Mouse (Mus musculus) intestine, postnatal 0 days (tissue): Measurements from ENCODE around the gene Acot7. TPM values are rescaled to one million over a fixed set of nuclear protein-coding genes. Genes with fewer than 3 reads are reported as not detected.
"Not testable (repeated sequence)": the region's sequence is repeated elsewhere in the genome, so short reads cannot be mapped to it uniquely, and the experiment has no call there.

Source experiments
- ATAC-seq: fragments of 200-750 bp; cut with Nextera tagmentation; 2 replicates; pipeline ENCODE4 v1.8.0; 2017; ENCODE audit warnings: mild to moderate bottlenecking, moderate TSS enrichment, moderate library complexity
- H3K27ac ChIP-seq: fragments of 300-500 bp; sonication (generic); 2 replicates; pipeline ENCODE4 v1.5.1; 2014; ENCODE audit warnings: mild to moderate bottlenecking, low read depth, low read length, moderate library complexity
- H3K27me3 ChIP-seq: fragments of 300-500 bp; sonication (generic); replicated peaks from 2 replicates; pipeline ENCODE4 v1.6.1; 2014; ENCODE audit warnings: low read length, mixed read lengths; ENCODE audit not compliant: control insufficient read depth, insufficient read depth
- H3K36me3 ChIP-seq: fragments of 300-500 bp; sonication (generic); 2 replicates; pipeline ENCODE4 v1.6.1; 2014; ENCODE audit warnings: mild to moderate bottlenecking, moderate library complexity; ENCODE audit not compliant: control insufficient read depth, insufficient read depth
- H3K4me1 ChIP-seq: fragments of 300-500 bp; sonication (generic); replicated peaks from 2 replicates; pipeline ENCODE4 v1.6.1; 2014; ENCODE audit warnings: antibody characterized with exemption, low read length, mixed read lengths; ENCODE audit not compliant: control insufficient read depth, insufficient read depth
- H3K4me2 ChIP-seq: fragments of 300-500 bp; sonication (generic); replicated peaks from 2 replicates; pipeline ENCODE4 v1.6.1; 2014; ENCODE audit warnings: low read depth, mild to moderate bottlenecking, moderate library complexity
- H3K4me3 ChIP-seq: fragments of 300-500 bp; sonication (generic); 2 replicates; pipeline ENCODE4 v1.5.1; 2014; ENCODE audit warnings: low read depth, low read length
- H3K9ac ChIP-seq: fragments of 300-500 bp; sonication (generic); 2 replicates; pipeline ENCODE4 v1.6.1; 2014; ENCODE audit warnings: mild to moderate bottlenecking, low read depth, low read length
- H3K9me3 ChIP-seq: fragments of 300-500 bp; sonication (generic); 2 replicates; pipeline ENCODE4 v1.6.1; 2016; ENCODE audit warnings: mixed run types; ENCODE audit not compliant: control insufficient read depth
- CTCF ChIP-seq: sonication (generic); IDR thresholded peaks from 2 replicates; pipeline ENCODE4 v1.5.1; 2016; ENCODE audit warnings: low read depth, mild to moderate bottlenecking, control low read depth, antibody characterized with exemption, moderate library complexity
- WGBS: fragments of 180-500 bp; shearing (Covaris S2); extraction: QIAGEN DNeasy Blood & Tissue Kit; methylation state at CpG from one replicate; pipeline ENCODE4 v1.1.7; 2014; 5-methylcytosine and 5-hydroxymethylcytosine counted together
- polyA plus RNA-seq: library from polyadenylated mRNA; unstranded; fragments of >200 nt; fragmentation: Nextera tagmentation; extraction: Ambion mirVana; gene quantifications from 2 replicates; pipeline ENCODE4 v1.2.1, GENCODE M21; 2015

Gene Acot7
- polyA plus RNA-seq, 1 experiment from 2014 or later: 28.7 TPM

- Histone ChIP-seq H3K4me2 (no peak overlapping the region), H3K4me3 (no peak overlapping the region), H3K27me3 (no peaks in the 10 kb centered on the region), H3K27ac (0 out of 2 replicates have a peak overlapping the region, but pooled peaks have one; percentile 21), H3K9ac (no peak overlapping the region), H3K36me3 (peaks cover 5% of the 10 kb centered on the region; the same call in 1 of the 2 replicates), H3K4me1 (0 out of 2 replicates have a peak, but pooled peaks cover 7% of the 10 kb centered on the region), H3K9me3 (no peaks in the 10 kb centered on the region)
- no peak for TF ChIP-seq CTCF
- 88% methylated on average over 13 of the region's 13 CpGs for WGBS
- no peak for ATAC-seq
Measured at GRCm38 (mm10) chr4:152226901-152227486, 49.1 kb downstream of the Acot7 start.

DNA sequence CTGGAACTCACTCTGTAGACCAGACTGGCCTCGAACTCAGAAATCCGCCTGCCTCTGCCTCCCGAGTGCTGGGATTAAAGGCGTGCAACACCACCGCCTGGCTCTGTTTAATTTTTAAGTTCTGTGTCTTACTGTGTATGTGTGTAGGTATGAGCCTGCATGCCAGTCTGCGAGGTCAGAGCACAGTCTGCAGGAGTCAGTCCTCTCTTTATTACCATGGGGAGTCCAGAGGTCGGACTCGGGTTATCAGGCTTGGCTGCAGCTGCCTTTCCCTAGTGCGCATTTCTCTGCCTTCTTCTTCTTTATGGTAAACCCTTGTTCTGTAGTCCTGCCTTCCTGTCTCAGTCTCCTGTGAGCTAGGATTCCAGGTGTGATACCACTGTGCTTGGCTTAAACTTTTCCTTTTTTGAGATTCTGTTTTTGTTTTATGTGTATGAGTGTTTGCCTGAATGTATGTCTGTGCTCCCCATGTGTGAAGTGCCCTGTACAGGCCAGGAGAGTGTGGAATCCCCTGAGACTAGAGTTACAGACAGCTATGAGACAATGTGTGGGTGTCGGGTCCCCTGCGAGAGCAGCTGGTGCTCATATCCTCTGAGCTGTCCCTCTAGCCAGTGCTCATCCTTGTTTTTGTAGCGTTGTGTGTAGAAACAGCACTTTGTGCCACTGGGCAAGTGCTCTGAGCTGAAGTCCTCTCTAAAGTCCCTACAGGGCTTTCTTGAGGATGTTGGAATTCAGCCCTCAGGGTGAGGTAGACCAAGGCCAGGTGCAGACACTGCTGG is 50.0 kb downstream of the Acot7 start:
- Histone ChIP-seq H3K27ac (peak overlapping the region; percentile 70), H3K9me3 (no peaks in the 10 kb centered on the region), H3K4me3 (no peak overlapping the region), H3K36me3 (peaks cover 5% of the 10 kb centered on the region; the same call in 1 of the 2 replicates), H3K4me2 (no peak overlapping the region), H3K4me1 (0 out of 2 replicates have a peak, but pooled peaks cover 7% of the 10 kb centered on the region), H3K9ac (no peak overlapping the region), H3K27me3 (no peaks in the 10 kb centered on the region)
- whole genome bisulfite sequencing: 49% methylated on average over 12 of the region's 12 CpGs
- peak; percentile 84 for ATAC-seq
- no peak for TF ChIP-seq CTCF

DNA sequence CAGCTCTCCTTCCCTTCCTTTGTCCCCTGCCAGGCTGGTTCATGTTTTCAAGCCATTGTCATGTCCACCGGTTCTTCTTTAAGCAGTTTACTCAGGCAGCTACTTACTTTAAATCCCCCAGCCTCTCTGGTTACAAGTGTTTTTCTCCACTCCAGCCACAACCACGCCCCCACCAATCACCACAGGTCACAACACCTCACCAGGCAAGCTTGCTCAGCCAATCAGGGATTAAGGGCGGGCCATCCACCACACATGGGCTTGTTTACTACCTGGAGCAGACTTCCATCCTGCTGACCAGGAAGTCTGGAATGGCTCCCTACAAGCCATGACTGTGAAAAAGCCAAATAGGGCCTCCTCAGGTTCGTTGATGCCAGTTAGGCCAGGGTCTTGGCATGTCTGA is 52.4 kb downstream of the Acot7 start:
- 0 out of 2 replicates have a peak, but pooled peaks have one; percentile 20 for ATAC-seq
- 45% methylated on average over 4 of the region's 4 CpGs for WGBS

GRCm38 (mm10) chr4:152231326-152231725 is 53.4 kb downstream of the Acot7 start:
- WGBS: 80% methylated on average over 7 of the region's 7 CpGs

More for the DNA sequence above, 52.4 kb downstream of the Acot7 start:
- H3K27me3 ChIP-seq, H3K9ac ChIP-seq, H3K4me2 ChIP-seq, H3K36me3 ChIP-seq, H3K9me3 ChIP-seq, H3K4me3 ChIP-seq, H3K4me1 ChIP-seq: not testable (repeated sequence)
- H3K27ac ChIP-seq: peak overlapping the region; percentile 41

DNA sequence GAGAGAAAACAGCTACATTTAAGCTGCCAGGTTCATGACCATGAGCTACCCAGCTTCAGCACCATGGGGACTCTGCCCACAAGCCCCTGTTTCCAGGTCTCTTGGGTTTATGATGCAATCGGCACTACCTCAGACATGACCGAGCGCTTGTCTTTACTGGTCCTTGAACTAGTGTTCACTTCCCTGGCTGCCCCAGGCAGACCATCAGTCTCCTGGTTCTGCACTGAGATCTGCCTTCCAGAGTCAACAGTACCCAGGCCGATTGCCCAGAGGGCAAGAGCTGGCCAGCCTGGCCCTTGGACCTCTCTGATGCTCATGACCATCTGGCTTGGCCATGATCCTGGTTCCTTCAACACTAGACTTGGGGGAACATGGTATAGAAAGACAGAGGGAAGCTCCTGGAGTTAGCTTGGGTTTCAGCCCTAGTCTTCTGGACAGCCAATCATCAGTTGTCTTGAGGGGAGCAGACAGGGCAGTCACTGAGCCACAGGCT is 54.5 kb downstream of the Acot7 start:
- Histone ChIP-seq H3K4me3 (no peak overlapping the region), H3K36me3 (peaks cover 5% of the 10 kb centered on the region; the same call in 1 of the 2 replicates), H3K4me1 (0 out of 2 replicates have a peak, but pooled peaks cover 7% of the 10 kb centered on the region), H3K27ac (no peak overlapping the region), H3K9ac (no peak overlapping the region), H3K4me2 (no peak overlapping the region), H3K27me3 (no peaks in the 10 kb centered on the region), H3K9me3 (no peaks in the 10 kb centered on the region)
- WGBS: 85% methylated on average over 4 of the region's 4 CpGs
- no peak for TF ChIP-seq CTCF
- ATAC-seq: no peak

More at GRCm38 (mm10) chr4:152231326-152231725, 53.4 kb downstream of the Acot7 start:
- no peak for TF ChIP-seq CTCF
- Histone ChIP-seq H3K4me3 (no peak overlapping the region), H3K9ac (no peak overlapping the region), H3K4me1 (0 out of 2 replicates have a peak, but pooled peaks cover 7% of the 10 kb centered on the region), H3K27me3 (no peaks in the 10 kb centered on the region), H3K27ac (no peak overlapping the region), H3K4me2 (no peak overlapping the region), H3K9me3 (no peaks in the 10 kb centered on the region), H3K36me3 (peaks cover 5% of the 10 kb centered on the region; the same call in 1 of the 2 replicates)
- no peak for ATAC-seq

DNA sequence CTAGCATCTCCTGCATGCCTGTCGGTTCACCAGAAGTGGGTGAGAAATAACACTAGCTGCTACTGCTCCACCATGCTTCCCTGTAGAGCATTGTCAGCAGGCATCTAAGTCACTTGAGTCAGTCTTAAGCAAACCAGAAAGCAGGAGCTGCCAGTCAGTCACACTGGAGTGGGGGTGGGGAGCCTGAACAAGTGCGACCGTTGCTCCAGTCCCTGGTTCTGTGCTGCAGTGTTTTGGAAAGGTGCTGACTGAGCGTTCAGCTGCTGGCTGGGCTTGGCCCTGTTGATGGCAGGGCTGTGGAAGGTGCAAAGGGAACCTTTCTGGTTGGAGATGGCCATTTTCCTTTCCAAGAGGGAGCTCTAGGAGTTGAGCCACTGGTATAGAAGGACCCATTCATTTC is 62.0 kb downstream of the Acot7 start:
- Histone ChIP-seq H3K4me2 (no peak overlapping the region), H3K9me3 (no peaks in the 10 kb centered on the region), H3K4me3 (no peak overlapping the region), H3K9ac (no peak overlapping the region), H3K4me1 (no peaks in the 10 kb centered on the region), H3K27me3 (no peaks in the 10 kb centered on the region), H3K36me3 (peaks cover 6% of the 10 kb centered on the region; the same call in 1 of the 2 replicates), H3K27ac (no peak overlapping the region)
- no peak for TF ChIP-seq CTCF
- WGBS: 76% methylated on average over 4 of the region's 4 CpGs
- no peak for ATAC-seq
